Mouse (Mus musculus) T-cell, adult 2 months (primary cell): Measurements from ENCODE around the gene Klhl10.

Experiments used
- DNase-seq: peaks from one replicate; pipeline ENCODE4 v3.0.0; 2022; ENCODE audit warnings: low spot score

Klhl10 gene

GRCm38 (mm10) chr11:100408835-100409462 lies 32.8 kb upstream of the Klhl10 start:
- no peak for DNase-seq

- no peak for DNase-seq
Observed at GRCm38 (mm10) chr11:100409686-100410085, 32.0 kb upstream of the Klhl10 start.

- DNase-seq = peak; percentile 42
Observed at GRCm38 (mm10) chr11:100411736-100412135, 30.0 kb upstream of the Klhl10 start.

GRCm38 (mm10) chr11:100413541-100413940 lies 28.2 kb upstream of the Klhl10 start:
- DNase-seq = no peak

GRCm38 (mm10) chr11:100414021-100414913 lies 27.4 kb upstream of the Klhl10 start, which contains the start of gene P3h4:
Gene P3h4 (minus strand): TSS chr11:100414836.
- DNase-seq = peak; percentile 45

GRCm38 (mm10) chr11:100414914-100415822 lies 26.5 kb upstream of the Klhl10 start, which contains the start of gene Fkbp10:
Gene Fkbp10 (plus strand): TSS chr11:100415697.
- DNase-seq = peak; percentile 23

- no peak for DNase-seq
Observed at GRCm38 (mm10) chr11:100421537-100421936, 20.2 kb upstream of the Klhl10 start.

- DNase-seq = no peak
Observed at GRCm38 (mm10) chr11:100423836-100424235, 17.9 kb upstream of the Klhl10 start.

GRCm38 (mm10) chr11:100425851-100426250 lies 15.9 kb upstream of the Klhl10 start:
- peak; percentile 57 for DNase-seq

GRCm38 (mm10) chr11:100426820-100427219 lies 14.9 kb upstream of the Klhl10 start:
- DNase-seq = no peak

GRCm38 (mm10) chr11:100428612-100429199 lies 13.0 kb upstream of the Klhl10 start:
- no peak for DNase-seq

GRCm38 (mm10) chr11:100430052-100430451 lies 11.7 kb upstream of the Klhl10 start:
- no peak for DNase-seq

- no peak for DNase-seq
Observed at GRCm38 (mm10) chr11:100432002-100432401, 9.7 kb upstream of the Klhl10 start.

- no peak for DNase-seq
Observed at GRCm38 (mm10) chr11:100435678-100436246, 6.0 kb upstream of the Klhl10 start.

- no peak for DNase-seq
Observed at GRCm38 (mm10) chr11:100437901-100438300, 3.8 kb upstream of the Klhl10 start.

- peak; percentile 86 for DNase-seq
Observed at GRCm38 (mm10) chr11:100440691-100441522, 810 bp upstream of the Klhl10 start.

- DNase-seq = no peak
Observed at GRCm38 (mm10) chr11:100442625-100443024, 908 bp downstream of the Klhl10 start.

- no peak for DNase-seq
Observed at GRCm38 (mm10) chr11:100457247-100457646, 15.5 kb downstream of the Klhl10 start.

GRCm38 (mm10) chr11:100457711-100458110 lies 16.0 kb downstream of the Klhl10 start:
- DNase-seq = no peak

GRCm38 (mm10) chr11:100462699-100463098 lies 21.0 kb downstream of the Klhl10 start:
- no peak for DNase-seq
